Mouse (Mus musculus): ENCODE measurements around the gene Nr3c2. TPM values are rescaled to one million over a fixed set of nuclear protein-coding genes. Genes with fewer than 3 reads are reported as not detected.
A peak's percentile ranks its signal among the peaks of the same experiment; 100 is the strongest.

Gene Nr3c2
- total RNA-seq, 2 experiments from 2014 or later = 34.8 to 37.4 TPM

GRCm38 (mm10) chr8:77186914-77187536 lies 287.8 kb downstream of the Nr3c2 start:
- no peak for DNase-seq (ENCODE audit: extremely low spot score in 1 of 2, low spot score in 2 of 2)
- H3K27ac ChIP-seq = no peak overlapping the region
- intact Hi-C loops (cut with DNase I) = no loop called here
- no peak overlapping the region for H3K4me3 ChIP-seq
- no peak for TF ChIP-seq CTCF (IDR thresholded peaks at IDR 0.05)

DNA sequence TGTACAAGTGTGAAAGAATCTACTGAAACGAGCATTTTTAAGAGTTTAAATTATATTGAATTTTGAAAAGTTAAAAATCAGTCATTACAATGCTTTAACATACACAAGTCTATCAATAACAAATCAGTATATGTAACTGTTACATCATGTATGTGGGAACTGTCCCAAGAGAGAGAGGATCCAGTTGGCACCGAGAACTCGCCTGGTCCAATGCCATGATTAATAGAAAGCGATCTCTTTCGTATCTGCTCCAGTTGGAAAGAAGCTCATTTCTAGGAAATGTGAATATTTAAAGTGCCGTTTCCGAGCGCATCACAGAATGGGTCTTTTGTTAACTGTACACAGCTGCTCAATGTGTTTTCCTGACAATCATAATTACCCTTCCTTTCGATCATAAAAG lies 288.5 kb downstream of the Nr3c2 start:
- DNase-seq (ENCODE audit: extremely low spot score in 1 of 2, low spot score in 2 of 2) = no peak
- no peak overlapping the region for H3K4me3 ChIP-seq
- intact Hi-C loops (cut with DNase I) = no loop called here
- no peak for TF ChIP-seq CTCF (IDR thresholded peaks at IDR 0.05)
- H3K27ac ChIP-seq = no peak overlapping the region

- Histone ChIP-seq H3K4me3 (no peak overlapping the region), H3K27ac (no peak overlapping the region)
- DNase-seq (ENCODE audit: extremely low spot score in 1 of 2, low spot score in 2 of 2) = no peak
- intact Hi-C loops (cut with DNase I) = no loop called here
- no peak for TF ChIP-seq CTCF (IDR thresholded peaks at IDR 0.05)
Measured at GRCm38 (mm10) chr8:77188298-77188697, 289.1 kb downstream of the Nr3c2 start.

DNA sequence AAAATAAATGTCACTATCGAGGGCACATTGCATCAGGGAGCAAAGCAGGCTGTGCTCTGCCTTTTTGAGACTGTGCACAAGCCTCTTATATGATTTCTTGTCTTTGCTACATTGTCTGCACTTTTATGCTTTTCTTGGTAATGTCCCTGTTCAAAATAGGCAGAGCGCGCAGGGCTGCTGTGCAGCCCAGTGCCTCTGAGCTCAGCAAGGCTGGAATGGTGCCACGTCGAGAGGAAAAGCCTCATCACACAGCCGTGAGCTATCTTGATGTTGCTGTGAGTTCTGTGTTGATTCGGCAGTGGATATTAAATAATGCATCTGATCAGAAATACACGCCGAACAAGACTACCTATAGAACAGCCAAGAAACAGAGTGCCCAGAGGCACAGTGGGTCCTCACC lies 290.1 kb downstream of the Nr3c2 start:
- Histone ChIP-seq H3K27ac (no peak overlapping the region), H3K4me3 (no peak overlapping the region)
- intact Hi-C loops (cut with DNase I) = no loop called here
- DNase-seq (ENCODE audit: extremely low spot score in 1 of 2, low spot score in 2 of 2) = peak; percentile 21 to 34
- TF ChIP-seq CTCF (IDR thresholded peaks at IDR 0.05) = no peak

GRCm38 (mm10) chr8:77190393-77190792 lies 291.2 kb downstream of the Nr3c2 start:
- TF ChIP-seq CTCF (IDR thresholded peaks at IDR 0.05) = no peak
- no peak for DNase-seq (ENCODE audit: extremely low spot score in 1 of 2, low spot score in 2 of 2)
- Histone ChIP-seq H3K27ac (no peak overlapping the region), H3K4me3 (no peak overlapping the region)
- intact Hi-C loops (cut with DNase I) = no loop called here

- Histone ChIP-seq H3K27ac (no peak overlapping the region), H3K4me3 (no peak overlapping the region)
- intact Hi-C loops (cut with DNase I) = no loop called here
- TF ChIP-seq CTCF (IDR thresholded peaks at IDR 0.05) = no peak
- no peak for DNase-seq (ENCODE audit: extremely low spot score in 1 of 2, low spot score in 2 of 2)
Measured at GRCm38 (mm10) chr8:77209297-77209696, 310.1 kb downstream of the Nr3c2 start.

DNA sequence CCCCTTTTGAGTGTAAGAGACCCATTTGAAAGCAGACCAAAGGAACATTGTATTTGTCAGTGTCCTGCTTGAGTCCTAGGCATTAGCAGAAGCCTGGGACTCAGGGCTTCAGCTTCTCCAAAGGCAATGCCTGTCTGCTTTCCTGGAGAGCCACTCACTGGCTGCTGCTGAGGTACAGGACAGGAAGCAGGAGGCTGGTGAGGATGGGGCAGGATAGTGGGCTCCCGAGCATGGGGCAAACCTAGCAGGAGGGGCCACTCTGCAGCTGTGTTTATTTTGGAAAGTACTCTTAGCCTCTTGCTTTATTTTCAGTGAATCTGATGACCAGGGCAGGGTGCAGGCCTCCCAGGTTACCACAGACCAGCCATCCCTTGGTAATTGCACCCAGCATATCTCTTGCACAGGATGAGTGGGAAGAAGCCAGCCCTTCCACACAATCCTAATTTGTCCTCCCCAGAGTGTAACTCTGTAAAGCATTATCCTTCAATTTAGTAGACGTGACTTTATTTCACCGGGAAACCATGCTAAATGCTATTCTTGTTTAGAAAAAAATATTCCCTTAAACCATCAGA lies 314.7 kb downstream of the Nr3c2 start:
- Histone ChIP-seq H3K27ac (no peak overlapping the region), H3K4me3 (no peak overlapping the region)
- no peak for TF ChIP-seq CTCF (IDR thresholded peaks at IDR 0.05)
- intact Hi-C loops (cut with DNase I) = no loop called here
- no peak for DNase-seq (ENCODE audit: extremely low spot score in 1 of 2, low spot score in 2 of 2)

- no peak overlapping the region for H3K4me3 ChIP-seq
- no peak for TF ChIP-seq CTCF (IDR thresholded peaks at IDR 0.05)
- H3K27ac ChIP-seq = no peak overlapping the region
- intact Hi-C loops (cut with DNase I) = no loop called here
- no peak for DNase-seq (ENCODE audit: extremely low spot score in 1 of 2, low spot score in 2 of 2)
Measured at GRCm38 (mm10) chr8:77214665-77215064, 315.4 kb downstream of the Nr3c2 start.

DNA sequence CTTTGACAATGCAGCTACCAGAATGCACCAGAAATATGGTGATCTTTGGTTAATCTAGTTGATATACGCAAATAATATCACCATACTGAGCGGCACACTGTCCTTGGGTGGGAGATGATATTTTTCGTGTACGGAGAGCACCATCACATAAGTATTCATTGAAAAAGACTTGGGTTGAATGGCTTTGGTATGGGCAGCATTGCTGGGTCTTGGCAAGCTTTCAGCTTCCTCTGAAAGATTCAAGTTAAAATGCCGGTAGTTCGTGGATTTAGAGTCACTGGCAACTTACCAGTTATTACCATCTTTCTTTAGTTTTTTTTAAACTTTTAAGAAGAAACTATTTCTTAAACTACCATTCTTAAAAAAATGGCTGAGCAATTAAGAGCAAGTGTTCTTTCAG lies 315.9 kb downstream of the Nr3c2 start:
- Histone ChIP-seq H3K4me3 (no peak overlapping the region), H3K27ac (no peak overlapping the region)
- intact Hi-C loops (cut with DNase I) = no loop called here
- no peak for TF ChIP-seq CTCF (IDR thresholded peaks at IDR 0.05)
- DNase-seq (ENCODE audit: extremely low spot score in 1 of 2, low spot score in 2 of 2) = no peak

- Histone ChIP-seq H3K27ac (no peak overlapping the region), H3K4me3 (no peak overlapping the region)
- intact Hi-C loops (cut with DNase I) = no loop called here
- no peak for TF ChIP-seq CTCF (IDR thresholded peaks at IDR 0.05)
- DNase-seq (ENCODE audit: extremely low spot score in 1 of 2, low spot score in 2 of 2) = no peak
Measured at GRCm38 (mm10) chr8:77223123-77223522, 323.9 kb downstream of the Nr3c2 start.

DNA sequence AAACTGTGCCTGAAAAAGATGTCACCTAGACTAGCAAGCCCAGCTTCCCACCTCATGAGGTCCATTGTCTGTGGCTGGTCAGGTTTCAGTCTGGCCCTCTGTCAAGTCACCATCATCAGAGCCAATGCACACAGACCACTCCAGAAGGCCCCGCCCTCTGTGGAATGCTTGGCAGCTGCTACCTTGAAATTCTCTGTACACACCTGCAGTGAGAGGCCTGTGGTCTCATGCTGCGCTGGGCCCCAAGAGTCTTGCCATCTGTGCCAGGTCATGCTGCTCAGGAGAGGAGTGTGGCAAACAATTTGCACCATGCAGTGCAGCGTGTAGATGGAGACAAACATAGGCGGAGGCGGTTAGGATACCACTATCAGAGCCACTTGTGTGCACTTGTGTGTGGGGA lies 328.5 kb downstream of the Nr3c2 start:
- Histone ChIP-seq H3K4me3 (no peak overlapping the region), H3K27ac (no peak overlapping the region)
- no peak for TF ChIP-seq CTCF (IDR thresholded peaks at IDR 0.05)
- intact Hi-C loops (cut with DNase I) = no loop called here
- DNase-seq (ENCODE audit: extremely low spot score in 1 of 2, low spot score in 2 of 2) = no peak

GRCm38 (mm10) chr8:77228688-77229087 lies 329.4 kb downstream of the Nr3c2 start:
- no peak for TF ChIP-seq CTCF (IDR thresholded peaks at IDR 0.05)
- Histone ChIP-seq H3K4me3 (no peak overlapping the region), H3K27ac (no peak overlapping the region)
- intact Hi-C loops (cut with DNase I) = no loop called here
- DNase-seq (ENCODE audit: extremely low spot score in 1 of 2, low spot score in 2 of 2) = no peak

GRCm38 (mm10) chr8:77231211-77231610 lies 332.0 kb downstream of the Nr3c2 start:
- intact Hi-C loops (cut with DNase I) = no loop called here

More at GRCm38 (mm10) chr8:77231211-77231610, 332.0 kb downstream of the Nr3c2 start:
- Histone ChIP-seq H3K4me3 (no peak overlapping the region), H3K27ac (no peak overlapping the region)
- TF ChIP-seq CTCF (IDR thresholded peaks at IDR 0.05) = no peak
- DNase-seq (ENCODE audit: extremely low spot score in 1 of 2, low spot score in 2 of 2) = no peak
